Mouse (Mus musculus) ovary, postnatal 36 days (tissue): ENCODE measurements around the gene Syt7.

Experiments
- DNase-seq: peaks from one replicate; pipeline ENCODE4 v3.0.0; 2022; ENCODE audit warnings: low spot score, mixed read lengths

The Syt7 gene

DNA sequence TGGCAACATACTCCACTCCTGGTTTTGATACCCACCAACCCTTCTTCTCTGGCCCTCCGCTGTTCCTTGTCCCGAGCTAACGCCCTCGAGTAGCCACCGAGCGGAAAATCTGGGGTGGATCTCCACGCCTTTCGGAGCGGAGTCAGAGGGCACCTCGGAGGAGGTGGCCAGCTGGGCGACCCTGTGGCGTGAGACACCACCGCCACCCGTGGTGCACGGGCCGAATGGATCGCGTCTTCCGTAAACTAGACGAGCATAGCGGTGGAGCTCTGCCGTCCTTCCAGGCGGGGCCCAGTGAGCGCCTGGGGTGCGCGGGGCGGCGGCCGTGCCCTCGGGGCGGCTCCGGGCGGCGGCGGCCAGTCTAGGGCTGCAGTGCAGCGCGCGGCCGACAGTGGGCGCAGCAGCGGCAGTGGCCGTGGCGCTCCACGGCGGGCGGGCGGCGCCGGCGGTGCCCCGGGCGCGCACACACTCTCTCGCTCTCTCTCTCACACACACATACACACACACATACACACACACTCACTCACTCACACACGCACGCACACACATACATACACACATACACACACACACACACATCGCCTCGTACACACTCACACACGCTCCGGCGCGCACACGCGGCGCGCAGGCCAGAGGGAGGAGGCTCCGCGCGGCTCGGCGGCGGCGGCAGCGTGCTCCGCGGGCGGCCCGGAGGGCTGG lies at the start of gene Syt7:
TSS of gene Syt7 (plus strand) at position 476 of the 699 bp plus-strand sequence.
- DNase-seq: peak; percentile 95

DNA sequence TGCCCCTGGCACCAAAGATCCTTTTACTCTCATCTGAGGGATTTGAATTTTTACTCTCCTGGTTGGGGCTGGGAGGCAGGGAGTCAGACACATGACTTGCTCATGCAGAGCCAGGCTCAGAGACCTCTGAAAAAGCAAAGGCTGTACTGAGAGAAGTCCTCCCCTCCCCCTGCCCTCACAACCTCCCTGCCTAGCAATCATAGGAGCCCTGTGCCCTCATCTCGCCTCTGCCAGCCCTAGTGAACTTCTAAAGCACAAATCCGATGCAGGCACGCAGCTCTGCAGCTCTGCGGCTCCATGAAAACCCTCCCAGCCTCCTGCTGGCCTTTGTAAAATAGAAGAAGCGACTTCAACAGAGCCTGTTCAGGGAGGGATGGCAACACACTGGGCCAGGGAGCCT lies 49.6 kb upstream of the Syt7 start:
- DNase-seq: no peak

DNA sequence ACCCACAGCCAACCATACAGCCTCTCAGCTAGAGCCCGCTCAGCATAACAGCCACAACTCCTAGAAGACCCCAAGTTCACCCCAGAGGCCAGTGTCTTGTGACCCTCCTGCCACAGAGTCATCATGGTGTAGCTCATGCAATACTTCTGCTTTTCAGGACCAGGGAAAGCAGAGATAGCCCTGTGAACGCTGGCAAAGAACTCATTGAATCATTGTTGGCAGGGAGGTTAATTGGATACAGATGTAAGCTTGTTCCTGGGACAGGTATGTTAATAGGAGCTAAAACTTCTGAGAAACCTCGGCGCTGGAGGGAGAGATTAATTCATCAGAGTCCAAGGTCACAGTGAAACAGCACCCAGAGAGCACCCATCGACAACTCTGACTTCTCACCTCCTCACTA lies 48.2 kb upstream of the Syt7 start:
- no peak for DNase-seq

DNA sequence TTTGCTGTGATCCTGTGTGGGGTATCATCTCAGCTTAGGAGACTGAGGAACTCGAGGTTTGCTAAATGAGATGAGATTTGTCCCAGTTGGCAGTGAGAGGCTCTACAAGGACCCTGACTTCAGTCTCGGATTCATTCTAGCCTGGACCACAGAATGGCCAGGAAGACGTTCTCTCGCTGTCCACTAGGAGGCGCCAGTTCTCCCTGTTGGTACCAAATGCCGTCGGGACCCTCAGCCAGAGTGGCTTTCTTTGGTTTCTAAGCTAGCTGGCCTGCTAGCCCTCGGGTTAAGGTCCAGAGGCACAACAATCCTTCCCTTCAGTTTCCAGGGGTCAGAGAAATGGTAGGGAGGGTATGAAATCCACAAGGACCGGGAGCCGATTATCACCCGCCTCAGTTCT lies 47.7 kb upstream of the Syt7 start:
- peak; percentile 55 for DNase-seq

DNA sequence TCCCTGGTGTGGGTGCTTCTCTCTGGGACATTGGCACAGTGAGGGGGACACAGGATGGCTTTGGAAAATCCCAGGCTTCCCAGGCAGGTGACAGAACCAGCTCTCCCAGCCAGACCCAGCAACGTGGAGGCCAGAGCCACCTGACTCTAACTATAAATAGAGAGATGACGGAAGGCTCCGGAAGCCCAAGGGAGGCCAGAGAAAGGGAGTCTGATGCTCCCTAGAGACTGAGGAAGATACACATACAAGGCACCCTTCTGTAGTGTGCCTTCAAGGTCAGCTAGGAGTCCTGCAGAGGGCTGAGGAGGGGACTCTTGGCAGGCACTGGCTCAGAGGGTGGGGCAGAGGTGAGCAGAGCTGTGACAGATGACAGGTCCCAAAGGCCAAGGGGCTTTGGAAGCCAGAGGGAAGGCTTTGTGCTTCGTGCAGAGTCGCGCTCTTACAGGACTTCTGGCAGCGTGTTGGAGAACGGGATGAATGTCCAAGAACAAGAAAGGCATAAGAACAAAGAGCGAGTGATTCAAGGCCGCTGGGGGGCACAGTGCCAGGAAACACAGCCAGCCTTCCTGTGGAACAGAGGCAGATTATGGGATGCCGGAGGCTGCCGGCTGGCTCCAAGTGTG lies 47.0 kb upstream of the Syt7 start:
- peak; percentile 81 for DNase-seq

DNA sequence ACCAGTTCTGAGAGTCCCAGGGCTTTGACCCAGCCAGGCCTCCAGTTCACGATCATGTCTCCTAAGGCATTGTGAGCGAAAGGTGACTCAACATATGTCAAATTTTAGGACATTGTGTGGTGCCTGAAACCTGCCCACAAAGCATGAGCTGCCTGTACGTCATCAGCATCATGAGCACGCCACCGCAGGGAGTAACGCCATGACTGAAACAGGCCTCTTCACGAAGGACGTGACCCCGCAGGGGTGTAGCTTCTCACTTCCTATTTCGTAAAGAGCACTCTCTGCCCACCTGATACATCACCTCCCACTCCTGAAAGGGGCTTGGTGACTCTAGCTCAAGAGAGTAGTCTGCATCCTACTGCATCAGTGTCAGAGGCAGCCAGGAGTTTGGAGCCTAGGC lies 45.0 kb upstream of the Syt7 start:
- no peak for DNase-seq

DNA sequence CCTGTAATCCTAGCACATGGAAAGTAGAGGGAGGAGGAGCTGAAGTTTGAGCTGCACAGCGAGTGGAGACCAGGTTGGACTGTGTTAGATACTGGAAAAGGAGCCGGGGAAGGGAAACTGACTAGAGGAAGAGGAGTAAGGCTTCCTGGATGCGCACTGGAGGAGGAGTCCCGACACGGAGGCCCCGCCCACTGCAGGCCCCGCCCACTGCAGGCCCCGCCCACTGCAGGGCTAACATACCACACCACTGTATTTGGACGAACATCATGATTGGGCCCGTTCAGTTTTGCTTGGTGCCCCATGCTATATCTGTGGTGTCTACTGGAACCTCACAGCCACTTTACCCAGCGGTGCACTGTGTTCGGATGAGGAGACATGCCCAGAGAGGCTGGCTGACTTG lies 43.2 kb upstream of the Syt7 start:
- DNase-seq: no peak

DNA sequence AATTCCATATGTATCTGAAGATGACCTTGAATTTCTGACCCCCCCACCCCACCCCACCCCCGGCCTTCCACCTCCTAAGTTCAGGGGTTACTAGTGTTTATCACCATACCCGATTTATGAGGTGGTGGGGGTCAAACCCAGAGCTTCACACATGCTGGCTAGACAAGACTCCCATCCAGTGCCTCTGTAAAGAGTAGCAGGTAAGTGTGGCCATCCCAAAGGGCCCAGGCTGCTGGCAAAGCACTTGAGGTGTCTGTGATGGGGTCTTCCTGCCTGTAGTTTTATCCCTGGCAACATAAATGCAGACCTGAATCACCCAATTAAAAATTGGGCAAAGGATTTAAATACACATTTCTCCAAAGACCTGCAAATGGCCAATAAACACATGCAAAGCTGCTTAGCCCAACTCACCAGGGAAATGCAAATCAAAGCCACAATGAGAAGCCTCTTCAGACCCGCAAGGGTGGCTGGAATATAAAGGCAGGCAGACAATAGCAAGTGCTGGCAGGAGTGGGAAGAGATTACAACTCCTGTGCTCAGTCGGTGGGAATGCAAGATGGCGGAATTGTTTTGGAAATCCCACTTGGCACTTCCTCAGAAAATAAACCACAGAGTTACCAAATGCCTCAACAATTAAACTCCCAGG lies 41.1 kb upstream of the Syt7 start:
- DNase-seq: no peak

DNA sequence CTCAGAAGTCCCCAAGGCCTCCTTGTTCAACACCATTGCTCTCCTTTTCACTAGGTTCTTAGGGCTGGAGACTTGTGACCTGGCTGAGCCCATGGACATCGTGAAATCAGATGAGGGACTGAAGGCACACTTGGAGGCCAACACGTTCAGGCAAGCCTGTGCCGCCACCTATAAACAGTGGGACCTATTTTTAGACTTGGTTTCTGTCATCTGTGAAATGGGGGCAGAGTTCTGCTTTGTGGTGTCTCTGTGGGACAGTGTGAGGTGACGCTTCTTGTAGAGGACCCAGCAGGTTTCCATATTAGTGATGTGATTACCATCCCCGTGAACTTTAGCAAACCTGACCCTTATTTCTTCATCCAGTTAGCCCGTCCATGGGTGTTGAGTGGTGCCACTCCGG lies 36.7 kb upstream of the Syt7 start:
- DNase-seq: no peak

DNA sequence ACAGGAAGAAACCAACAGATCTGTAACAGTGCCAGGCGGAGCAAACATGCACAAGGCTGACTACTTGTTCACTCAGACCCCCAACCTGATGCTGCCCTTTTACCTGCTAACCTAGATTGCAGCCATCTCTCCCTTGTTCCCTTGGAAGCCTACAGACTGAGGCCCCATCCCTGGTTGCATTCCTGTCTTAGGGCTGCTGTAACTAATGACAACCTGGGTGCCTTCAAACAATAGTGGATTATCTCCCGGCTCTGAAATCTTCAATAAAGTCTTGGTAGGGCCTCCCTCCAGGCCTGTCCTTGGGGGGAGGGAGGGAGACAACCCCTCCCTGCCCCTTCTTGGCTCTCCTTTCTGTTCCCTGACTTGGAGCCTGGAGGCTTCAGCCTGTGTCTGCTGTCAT lies 34.1 kb upstream of the Syt7 start:
- DNase-seq: no peak

DNA sequence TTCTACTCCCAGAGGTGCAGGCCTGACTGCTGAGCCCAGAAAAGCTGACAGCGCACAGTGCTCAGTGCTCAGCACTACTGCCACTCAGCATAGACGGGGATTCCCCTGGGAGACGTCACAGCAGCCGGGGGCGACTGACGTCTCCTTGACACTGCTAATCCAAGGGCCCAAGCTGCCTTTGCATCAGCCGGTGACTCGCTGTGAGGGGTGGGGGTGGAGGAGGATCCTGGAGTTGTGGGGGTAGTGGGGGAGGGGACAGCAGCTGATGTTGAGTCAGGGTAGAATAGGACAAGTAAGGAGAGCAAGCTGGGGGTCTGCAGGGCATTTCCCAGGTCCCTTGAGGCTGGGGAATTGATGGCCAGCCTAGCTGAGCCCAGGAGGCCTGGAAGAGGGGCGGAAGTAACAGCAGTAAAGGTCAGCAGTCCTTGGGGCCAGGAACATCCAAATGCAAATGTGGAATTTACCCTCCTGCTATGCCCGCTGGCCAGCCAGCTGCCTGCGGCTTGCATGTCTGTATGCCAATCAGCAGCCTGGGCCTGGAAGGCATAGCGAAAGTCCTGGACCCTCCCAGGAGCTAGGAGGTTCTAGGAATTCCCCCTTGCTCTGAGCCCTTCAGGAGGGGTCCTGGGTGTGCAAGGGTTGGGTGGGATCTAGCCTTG lies 31.9 kb upstream of the Syt7 start:
- no peak for DNase-seq

DNA sequence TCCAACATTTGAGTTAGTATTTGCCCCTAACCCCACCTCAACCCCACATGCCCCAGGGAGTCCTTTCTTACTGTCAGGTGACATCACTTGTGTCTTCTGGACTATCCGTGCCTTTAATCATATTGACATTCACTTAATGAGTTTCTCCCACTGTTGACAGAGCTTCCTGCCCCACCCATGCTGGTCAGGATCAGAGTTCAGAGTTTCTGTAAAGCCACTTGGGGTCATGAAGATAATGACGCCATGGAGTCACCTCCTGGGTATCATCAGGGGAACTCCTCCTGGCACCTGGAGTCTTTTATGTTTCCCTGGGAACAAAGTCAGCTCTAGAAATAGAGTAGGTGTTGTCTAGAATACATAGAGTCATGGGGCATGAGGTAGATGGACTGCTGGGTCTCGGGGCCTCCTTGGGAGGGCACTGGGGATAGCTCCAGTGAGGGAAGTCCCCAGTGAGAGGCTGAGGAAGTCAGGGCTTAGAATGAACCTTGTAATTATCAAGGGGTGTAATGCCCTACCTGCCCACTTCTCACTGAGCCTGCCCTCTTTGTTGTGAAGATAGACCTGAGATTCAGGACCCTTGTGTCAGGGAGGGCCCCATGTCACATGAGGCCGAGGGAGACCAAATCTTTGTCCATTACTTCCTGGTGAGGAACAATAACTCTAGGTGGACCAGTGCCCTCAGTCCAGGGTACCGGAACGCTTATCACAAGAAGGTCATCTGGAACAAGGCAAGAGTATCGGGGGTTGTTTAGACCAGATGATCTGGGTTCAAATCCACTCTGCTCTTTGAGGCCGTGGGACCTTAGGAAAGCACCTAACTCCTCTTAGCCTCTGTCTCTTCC lies 29.6 kb upstream of the Syt7 start:
- no peak for DNase-seq

DNA sequence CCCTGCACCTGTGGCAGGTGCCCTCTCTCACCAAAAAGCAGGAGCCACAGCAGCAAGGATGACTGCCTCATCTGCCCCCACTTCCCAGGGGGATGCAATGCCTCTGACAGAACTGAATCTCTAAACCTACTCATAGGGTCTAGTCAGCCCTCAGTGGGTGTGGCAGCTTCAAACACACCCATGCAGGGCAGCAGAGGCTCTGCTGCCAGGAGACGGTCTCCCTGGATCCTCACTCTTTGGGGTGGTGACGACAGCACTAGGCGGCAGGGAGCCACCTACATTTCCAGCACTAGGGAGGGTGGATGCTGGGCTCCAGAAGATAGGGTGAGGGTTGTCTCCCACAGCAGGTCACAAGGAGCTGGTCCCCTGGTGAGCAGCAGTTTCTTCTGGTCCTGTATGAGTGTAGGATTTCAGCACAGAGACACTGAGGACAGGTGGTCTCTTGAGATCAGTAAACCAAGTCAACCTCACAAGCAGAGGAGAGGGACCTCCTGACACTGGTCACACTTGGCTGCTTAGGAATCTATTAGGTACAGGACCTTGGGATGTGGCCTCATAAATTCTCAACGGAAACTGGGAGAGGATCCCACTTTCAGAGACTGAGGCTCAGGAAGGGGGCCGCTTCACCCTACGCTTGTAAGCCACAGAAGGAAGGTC lies 26.3 kb upstream of the Syt7 start:
- DNase-seq: no peak

DNA sequence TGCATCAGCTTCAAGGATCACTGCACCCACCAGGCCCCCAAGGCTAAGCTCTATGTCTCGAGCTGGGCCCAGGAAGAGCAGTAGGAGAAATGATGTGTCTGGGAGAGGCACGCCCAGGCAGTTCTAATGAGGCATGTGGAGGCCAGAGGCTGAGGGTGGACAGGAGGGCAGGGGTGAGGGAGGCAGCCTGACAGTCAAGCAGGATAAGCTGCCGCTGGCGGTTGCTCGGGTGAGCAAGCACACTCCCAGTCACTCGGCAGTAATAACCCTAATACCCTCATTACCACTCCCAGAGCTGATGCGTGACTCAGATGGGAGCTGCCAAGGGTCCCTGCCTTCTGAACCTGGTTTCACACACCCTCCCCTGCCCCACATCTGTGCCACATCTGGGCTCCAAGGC lies 25.0 kb upstream of the Syt7 start:
- DNase-seq: no peak

DNA sequence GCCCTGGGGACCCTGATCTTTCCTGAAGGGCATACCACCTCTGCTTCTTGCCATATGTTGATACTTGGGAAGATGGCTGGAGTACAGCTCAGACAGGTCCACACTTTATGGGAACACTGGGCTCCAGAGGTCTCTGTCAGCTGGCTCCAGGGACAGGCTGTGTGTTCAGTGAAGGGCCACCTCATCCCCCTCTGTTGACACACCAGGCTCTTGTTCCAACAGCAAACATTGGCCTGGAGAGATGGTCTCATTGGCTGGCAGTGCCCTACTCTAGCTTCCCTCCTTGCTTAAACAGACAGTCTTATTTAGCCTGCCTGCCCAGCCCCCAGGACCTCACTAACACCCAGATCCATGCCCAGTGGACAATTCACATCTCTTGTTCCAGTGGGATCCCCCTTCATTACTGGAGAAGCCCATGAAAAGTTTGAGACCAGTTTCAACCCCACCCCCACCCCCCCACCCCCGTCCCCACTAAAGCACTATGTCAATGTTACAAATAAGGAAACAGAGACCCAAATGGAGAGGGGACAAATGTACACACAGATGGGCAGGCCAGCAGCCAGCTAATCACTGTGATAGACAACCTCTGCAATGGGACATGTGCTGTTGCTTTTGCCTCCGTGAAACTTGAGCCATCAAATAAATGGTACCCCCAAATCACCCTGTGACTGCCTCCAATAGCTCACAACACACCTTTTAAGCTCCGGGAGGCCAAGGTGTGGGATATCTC lies 22.6 kb upstream of the Syt7 start:
- DNase-seq: no peak

DNA sequence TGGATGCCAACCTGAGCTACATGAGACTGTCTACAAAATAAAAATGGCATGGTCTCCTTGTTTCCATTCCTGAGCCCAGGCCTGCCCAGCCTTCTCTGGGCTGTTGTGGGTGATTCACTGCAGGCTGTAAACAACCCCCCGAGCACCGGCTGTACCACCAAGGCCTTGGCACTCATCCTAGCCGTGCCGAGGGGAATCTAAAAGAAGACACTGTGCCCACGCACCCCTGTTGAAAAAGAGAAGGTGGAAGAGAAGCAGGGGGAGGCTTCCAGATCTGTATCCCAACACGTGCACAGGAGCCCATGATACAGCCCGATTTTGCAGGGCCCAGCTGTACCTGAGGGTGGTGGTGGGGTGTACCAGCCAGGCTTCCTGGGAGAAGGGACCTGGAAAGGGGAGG lies 21.1 kb upstream of the Syt7 start:
- peak; percentile 61 for DNase-seq

DNA sequence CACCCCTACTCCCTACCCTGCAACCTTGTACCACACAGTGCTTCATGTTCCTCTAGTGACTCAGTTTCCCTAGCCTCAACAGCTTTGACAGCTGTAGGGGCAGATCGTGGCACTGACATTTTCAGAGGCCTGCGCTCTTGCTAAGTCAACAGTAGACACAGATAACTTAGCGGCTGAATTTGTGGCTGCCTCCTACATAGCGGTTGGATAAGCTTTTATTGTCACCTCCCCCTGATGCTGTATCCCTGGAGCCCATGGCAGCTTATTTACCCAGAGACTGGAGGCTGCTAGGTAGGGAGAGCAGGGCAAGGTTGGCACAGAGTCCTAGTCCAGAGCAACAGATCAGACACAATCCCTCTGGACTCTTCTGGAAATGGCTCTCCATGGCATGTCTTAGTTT lies 19.0 kb upstream of the Syt7 start:
- DNase-seq: no peak

DNA sequence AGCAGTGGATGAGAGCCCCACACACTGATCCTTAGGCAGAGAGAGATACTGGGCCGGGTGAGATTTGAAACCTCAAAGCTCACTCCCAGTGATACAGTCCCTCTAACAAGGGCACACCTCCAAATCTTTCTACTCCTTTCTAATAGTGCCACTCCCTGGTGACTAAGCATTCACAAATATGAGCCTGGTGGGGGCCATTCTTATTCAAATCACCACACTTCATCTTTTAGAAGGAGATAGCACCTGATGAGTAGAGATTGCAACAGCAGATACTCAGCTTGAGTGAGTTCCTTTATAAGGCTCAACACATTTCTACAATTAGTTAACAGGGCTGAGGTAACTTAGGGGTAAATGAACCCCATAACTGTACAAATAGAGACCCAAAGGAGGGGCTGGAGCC lies 15.7 kb upstream of the Syt7 start:
- DNase-seq: no peak

DNA sequence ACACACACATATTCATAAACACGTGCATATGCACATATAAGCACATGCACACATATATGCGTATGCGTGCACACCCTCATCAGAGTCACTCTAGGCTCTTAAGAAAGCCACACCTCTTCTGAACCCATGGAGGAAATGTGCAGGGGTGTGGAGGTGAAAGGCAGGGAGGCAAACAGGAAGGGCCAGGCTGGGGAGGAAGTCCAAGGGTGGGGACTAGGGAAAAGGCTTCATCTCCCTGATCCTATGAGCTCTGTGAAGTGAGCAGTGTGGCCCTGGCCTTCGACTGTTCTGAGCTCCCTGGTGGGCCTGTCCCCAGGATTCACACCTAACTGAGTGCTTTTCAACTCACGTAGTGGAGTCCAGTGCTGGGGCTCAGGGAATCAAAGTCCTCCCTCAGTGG lies 13.6 kb upstream of the Syt7 start:
- DNase-seq: no peak

DNA sequence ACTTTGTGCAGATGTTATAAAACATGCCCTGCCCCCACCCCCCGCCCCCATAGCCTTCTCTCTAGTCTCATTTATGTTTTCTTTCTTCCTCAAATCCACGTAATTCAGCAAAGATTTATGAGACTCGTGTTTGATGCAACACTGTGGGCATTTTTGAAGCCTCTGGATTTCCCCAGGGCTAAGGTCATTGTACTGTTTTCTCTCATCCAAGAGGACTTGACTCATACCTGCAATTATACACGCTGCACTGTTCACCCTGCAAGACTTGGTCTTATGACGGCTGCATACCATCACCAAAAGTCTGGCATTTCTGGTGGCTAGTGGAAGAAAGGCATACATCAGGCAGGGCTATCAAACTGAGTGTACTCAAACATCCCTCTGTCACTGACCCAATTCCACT lies 8.9 kb upstream of the Syt7 start:
- DNase-seq: no peak

DNA sequence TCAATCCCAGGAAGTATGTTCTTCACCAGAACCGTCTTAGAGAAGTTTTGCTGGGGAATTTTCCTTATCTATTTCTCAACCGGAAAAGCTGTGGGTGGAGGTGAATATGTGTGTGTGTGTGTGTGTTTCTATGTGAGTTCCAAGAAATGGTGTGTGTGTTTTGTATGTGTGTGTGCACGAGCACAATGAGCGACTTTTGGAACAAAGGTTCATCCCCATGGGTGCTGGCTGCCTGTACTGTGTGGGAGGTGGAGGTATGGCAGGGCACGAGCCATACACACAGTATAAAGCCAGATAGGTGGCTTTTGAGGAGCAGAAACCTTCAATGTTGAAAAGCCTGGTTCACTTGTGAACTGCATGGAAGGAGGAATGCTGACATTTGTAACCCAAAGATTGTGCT lies 1.2 kb upstream of the Syt7 start:
- no peak for DNase-seq
